ENCODE assay signal across 22 mouse cellular contexts in the genomic region with DNA sequence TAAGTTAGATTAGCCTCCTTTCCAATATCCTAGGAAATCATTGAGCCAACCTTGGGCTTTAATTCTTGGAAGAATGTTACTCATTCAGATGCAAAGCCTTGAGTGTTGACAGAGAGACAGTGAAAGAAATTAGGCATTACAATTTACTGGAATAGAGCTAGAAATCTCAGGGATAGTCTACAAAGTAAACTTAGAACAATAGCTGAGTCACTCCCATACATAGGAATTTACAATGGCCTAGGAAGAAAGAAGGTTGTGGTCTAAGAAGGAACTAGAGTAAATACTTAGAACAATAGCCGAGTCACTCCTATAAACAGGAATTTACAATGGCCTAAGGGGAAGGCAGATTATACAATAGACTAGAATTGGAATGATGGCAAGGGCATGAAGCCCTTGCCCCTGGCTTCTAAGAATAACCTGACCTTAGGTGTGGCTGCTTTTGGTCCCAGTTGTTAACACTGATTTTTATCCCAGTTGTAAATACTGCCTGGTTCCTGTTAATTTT. TPM values are rescaled to one million over a fixed set of nuclear protein-coding genes. Genes with fewer than 3 reads are reported as not detected.
"Had no signal": no experiment of that assay in that cellular context is flagged by ENCODE, and none has a peak within 500 bp of the region (broad histone marks: within the 10 kb centered on the region; RNA-seq: fewer than 3 reads in every experiment).

No protein-coding gene starts in this region.

- H3K4me2 ChIP-seq: neural tube, embryonic 15.5 days; stomach, embryonic 15.5 days had no signal

- H3K36me3 ChIP-seq: neural tube, embryonic 15.5 days; stomach, embryonic 15.5 days had no signal

- H3K4me1 ChIP-seq: neural tube, embryonic 15.5 days; stomach, embryonic 15.5 days had no signal

- H3K4me3 ChIP-seq: neural tube, embryonic 15.5 days; stomach, embryonic 15.5 days had no signal

- H3K27ac ChIP-seq: neural tube, embryonic 15.5 days; stomach, embryonic 15.5 days; stomach, postnatal 0 days had no signal

- H3K27me3 ChIP-seq: neural tube, embryonic 15.5 days; stomach, embryonic 15.5 days had no signal

- DNase-seq: retina, postnatal 1 day; right cerebral cortex, adult 18-20 months; right cerebral cortex, postnatal 14 days; right cerebral cortex, postnatal 25 days; right cerebral cortex, postnatal 4 days; spleen, adult 18-20 months; thymus, adult 18-20 months; thymus, adult 2 months; thymus, postnatal 14 days; thymus, postnatal 25 days; thymus, postnatal 36 days; thymus, postnatal 4 days had no signal

- H3K9me3 ChIP-seq: neural tube, embryonic 15.5 days; stomach, embryonic 15.5 days had no signal

- H3K9ac ChIP-seq: neural tube, embryonic 15.5 days; stomach, embryonic 15.5 days had no signal

RNA-seq across cellular contexts. Expression of a gene that starts 15.1 kb away (rescaled TPM):
- polyA plus RNA-seq: neural tube, embryonic 14.5 days; neural tube, embryonic 15.5 days; small intestine, adult 2 months; stomach, embryonic 14.5 days; stomach, embryonic 15.5 days; stomach, embryonic 16.5 days; stomach, postnatal 0 days; testis, adult 2 months; urinary bladder, adult 2 months had no signal

RNA-seq across cellular contexts. Expression of a gene that starts 58.0 kb away (rescaled TPM):
- total RNA-seq: neutrophil, adult 5-6 weeks had no signal
